Mouse (Mus musculus): ENCODE measurements around the gene Slc17a7.

Slc17a7 gene

DNA sequence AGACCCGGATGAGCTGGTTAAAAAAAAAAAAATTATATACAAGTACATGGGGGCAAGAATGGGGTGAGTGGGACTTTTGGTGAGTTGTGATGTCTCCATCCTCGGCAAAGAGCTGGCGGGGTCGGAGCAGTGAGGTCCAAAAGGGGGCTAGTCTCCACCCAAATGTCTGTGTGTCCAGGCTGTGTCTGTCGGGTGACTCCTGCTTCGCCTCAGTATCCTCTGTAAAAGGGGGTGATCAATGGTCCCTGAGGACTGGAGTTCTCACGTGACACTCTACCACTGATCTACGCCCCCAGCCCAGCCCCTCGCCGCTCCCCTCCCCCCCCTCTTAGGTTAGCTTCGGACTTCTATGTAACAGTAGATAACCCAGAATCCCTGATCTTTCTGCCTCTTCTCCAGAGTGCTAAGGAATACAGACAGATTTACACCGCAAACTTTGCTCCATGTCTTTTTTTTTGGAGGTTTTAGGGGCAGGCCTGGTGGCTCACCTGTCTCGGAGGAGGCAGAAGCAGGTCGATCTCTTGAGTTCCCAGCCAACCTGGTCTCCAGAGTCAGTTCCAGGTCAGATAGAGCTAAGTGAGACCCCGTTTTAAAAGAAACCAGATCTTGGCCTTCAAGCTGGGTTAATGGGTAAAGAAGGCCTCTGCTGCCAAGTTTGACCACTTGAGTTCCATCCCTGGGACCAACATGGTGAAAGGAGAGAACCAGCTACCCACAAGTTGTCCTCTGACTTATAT is 33.8 kb upstream of the Slc17a7 start:
- in situ Hi-C loops (cut with MboI; ENCODE audit: low pct_unique_long_range_greater_than_20kb in 1 of 2, low sequenced_read_pairs in 2 of 2, unreplicated experiment in 1 of 2) = no loop called here

DNA sequence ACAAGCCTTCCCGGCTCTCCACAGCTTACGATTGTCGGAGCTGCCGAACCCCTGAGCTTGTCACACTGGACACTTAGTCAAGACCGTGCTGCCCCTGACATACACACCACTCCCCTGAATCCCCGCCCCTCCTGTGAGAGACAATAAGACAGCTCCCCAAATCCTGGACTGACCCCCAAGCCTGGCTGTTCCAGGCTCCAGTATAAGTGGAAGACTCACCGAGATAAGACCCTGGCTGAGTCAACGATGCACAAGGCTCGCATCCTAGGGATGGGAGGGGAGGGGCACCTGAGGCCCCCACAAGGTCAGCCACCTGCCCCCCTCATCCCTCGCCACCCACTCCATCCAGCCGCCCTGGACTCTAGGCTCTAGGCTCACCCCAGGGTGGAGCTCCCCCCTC is 31.9 kb upstream of the Slc17a7 start:
- in situ Hi-C loops (cut with MboI; ENCODE audit: low pct_unique_long_range_greater_than_20kb in 1 of 2, low sequenced_read_pairs in 2 of 2, unreplicated experiment in 1 of 2) = no loop called here

DNA sequence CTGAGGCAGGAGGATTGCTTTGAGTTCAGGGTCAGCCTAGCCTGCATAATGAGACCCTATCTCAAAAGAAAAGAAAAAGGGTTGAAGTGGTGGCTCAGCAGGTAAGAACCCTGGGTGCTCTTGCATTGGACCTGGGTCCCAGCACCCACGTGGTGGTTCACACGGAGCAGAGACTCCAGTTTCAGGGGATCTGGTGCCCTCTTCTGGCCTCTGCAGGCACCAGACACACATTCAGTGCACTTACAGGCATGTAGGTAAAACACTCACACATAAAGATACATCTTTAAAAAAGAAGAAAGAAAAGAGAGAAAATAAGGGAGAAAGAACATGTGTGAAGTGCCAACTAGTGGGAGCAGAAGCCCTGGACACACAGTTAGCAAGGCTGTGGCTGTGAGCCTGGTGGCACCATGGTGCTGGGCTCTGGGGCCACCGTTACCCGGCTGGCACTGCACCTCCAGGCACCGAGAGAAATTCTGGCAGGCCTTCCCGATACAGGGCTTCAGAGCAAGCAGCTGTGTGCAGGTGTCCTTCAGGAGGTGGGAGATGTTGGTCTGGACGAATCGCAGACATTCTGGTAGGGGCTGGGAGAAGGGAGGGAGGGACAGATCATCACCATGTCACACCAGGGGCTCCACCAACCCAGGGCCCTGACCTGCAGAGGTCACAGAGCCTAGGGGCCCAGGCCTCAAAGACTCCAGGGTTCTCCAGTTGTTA is 30.1 kb upstream of the Slc17a7 start:
- in situ Hi-C loops (cut with MboI; ENCODE audit: low pct_unique_long_range_greater_than_20kb in 1 of 2, low sequenced_read_pairs in 2 of 2, unreplicated experiment in 1 of 2) = no loop called here

DNA sequence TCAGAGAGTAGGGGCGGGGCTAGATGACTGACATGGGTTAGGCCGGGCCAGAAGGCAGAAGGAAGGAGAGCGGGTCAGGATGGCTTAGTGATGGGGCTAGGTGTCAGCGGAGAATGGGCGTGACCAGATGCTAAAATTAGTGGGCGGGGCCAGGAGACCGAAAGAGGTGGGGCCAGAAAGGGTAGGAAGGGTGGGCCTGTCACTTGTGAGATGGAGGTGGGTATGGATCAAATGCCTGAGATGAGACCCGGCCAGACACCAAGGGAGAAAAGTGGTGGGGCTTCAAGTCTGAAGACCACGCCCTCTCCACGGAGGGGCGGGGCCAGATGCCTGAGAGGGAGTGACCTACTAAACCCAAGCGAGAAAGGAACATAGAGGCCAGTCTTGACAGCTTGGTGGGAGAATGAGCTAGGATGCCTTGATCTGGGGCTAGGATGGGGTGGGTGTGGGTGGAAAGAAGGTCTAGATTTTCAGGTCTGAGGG is 29.2 kb upstream of the Slc17a7 start:
- in situ Hi-C loops (cut with MboI; ENCODE audit: low pct_unique_long_range_greater_than_20kb in 1 of 2, low sequenced_read_pairs in 2 of 2, unreplicated experiment in 1 of 2) = no loop called here

DNA sequence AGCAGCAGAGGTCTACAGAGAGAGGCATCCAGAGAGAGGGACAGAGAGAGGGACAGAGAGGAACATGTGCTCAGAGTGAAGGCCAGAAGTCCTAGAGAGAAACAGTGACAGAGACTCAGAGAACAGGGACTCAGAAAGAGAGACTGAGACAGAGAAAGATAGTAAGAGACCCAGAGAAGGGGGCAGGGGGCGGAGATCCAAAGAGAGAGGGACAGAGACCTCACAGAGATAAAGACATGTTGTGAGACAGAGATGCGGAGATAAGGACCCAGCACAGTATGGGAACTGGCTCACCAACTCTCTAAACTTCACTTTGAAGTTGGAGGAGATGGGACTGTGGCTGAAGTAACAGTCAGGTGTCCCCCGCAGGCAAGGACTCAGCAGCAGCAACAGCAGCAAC is 28.4 kb upstream of the Slc17a7 start:
- in situ Hi-C loops (cut with MboI; ENCODE audit: low pct_unique_long_range_greater_than_20kb in 1 of 2, low sequenced_read_pairs in 2 of 2, unreplicated experiment in 1 of 2) = no loop called here

DNA sequence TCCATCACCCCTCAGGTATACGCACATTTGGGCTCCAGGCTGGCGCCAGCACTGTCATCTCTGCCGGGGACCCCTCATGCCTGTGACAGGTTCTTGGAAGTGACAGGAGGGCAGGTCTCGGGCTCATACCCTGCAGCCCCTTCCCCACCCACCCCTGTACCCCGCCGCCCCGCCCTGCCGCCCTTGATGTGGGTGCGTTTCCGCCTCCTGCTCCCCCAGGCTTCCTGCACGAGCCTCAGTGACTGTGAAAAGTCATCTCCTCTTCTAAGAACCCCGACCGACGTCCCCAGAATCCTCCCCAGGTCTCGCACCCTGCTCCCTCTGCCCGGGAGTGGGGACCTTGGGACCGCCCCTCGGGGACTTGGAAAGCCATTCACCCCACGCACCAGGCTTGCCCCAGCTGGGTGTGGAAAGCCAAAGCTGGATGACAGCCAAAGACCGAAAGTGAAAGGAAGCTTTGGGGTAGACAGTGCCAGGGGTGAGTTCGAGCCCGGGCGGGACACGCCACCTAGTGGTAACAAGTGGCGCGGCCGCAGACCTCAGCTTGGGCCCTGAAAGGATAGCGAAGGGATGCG is 27.7 kb upstream of the Slc17a7 start, which contains the start of the genes Gm45713 and Flt3l:
TSS of gene Gm45713 (minus strand) at position 239 of the 575 bp plus-strand sequence.
TSS of gene Flt3l (minus strand) at position 440 of the 575 bp plus-strand sequence.
- in situ Hi-C loops (cut with MboI; ENCODE audit: low pct_unique_long_range_greater_than_20kb in 1 of 2, low sequenced_read_pairs in 2 of 2, unreplicated experiment in 1 of 2) = no loop called here

DNA sequence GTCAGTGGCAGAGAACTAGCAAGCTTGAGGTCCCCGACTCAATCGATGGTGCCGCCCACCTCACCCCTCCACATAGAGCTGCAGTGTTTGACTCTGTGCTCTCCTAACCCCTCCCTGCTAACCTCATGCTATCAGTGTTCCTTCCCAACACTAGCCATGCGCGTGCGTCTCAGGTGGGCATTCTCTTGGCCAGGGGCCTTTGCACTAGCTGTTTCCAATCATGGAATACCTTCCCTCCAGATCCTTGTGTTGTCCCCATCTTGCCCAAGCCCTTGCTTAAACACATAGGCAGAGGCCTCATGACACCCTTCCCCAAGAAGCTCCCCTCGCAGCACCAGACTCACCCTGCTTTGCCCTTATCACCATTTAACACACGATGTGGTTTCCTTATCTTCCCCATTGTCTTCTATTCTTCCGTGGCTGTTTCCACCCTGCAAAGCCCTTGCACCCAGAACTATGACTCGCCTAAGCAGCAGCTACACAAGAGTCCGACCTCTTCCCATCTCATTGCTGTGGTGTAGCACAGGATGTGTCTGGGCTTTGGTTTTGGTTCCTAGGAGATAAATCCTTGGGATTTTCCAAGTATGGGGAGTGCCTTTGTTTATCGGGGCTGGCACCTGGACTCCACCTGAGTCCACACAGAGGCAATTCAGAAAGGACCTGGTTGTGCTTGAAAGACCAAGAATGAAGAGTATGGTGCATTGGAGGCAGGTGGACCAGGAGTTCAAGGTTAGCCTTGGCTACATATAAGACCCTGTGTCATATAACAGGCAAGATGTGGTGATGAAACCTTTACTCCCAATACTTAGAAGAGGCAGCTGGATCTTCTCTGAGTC is 26.4 kb upstream of the Slc17a7 start:
- in situ Hi-C loops (cut with MboI; ENCODE audit: low pct_unique_long_range_greater_than_20kb in 1 of 2, low sequenced_read_pairs in 2 of 2, unreplicated experiment in 1 of 2) = no loop called here

DNA sequence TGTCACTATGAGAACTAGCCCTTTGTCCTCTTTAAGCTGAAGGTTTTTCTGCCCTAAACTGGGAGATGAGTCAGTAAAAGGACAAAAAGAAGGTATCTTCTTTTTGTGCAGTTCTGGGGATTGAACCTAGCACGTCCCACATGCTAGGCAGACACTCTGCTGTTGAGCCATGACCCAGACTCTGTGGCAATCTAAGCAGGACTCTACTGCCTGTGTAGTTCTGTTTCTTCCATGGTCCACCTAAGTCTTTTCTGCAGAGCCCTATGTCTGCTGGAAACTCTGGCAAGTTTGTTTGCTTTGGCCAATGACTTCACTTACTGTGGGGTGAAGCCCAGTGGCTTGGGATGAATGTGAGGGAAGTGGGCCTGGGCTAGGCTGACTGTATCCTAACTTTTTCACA is 25.3 kb upstream of the Slc17a7 start:
- in situ Hi-C loops (cut with MboI; ENCODE audit: low pct_unique_long_range_greater_than_20kb in 1 of 2, low sequenced_read_pairs in 2 of 2, unreplicated experiment in 1 of 2) = no loop called here

DNA sequence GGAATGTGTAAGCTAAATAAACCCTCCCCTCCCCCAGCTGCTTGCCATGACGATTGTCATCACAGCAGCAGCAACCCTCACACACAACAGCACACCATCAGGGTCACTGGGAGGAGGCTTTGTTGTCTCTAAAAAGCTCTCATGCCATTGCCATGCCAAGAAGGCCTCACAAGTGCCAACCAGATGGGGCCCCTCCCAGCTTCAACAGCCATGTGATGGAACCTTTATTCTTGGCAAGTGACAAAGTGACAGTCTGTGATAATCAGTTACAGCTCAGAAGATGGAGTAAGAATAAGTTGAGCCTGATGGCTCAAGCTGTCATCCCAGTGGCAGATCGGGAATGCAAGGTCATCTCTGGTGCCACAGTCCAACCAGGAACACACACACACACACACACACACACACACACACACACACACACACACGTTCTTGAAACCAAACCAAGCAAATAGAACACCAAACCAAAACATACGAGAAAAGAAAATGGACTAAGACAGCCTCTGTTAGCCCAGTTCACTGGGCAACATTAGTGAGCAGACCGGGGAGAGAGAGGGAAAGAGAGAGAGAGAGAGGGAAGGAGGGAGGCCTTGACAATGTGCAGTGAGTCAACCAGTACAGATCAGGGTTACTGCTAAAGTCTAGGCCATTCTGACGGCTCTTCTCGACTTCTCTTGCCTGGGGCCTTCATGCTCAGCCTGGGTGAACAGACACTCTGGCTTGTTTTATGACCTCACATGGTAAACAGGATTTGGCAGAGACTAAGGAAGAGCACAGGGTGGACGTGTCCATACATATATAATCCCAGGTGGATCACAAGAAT is 23.6 kb upstream of the Slc17a7 start:
- in situ Hi-C loops (cut with MboI; ENCODE audit: low pct_unique_long_range_greater_than_20kb in 1 of 2, low sequenced_read_pairs in 2 of 2, unreplicated experiment in 1 of 2) = no loop called here

DNA sequence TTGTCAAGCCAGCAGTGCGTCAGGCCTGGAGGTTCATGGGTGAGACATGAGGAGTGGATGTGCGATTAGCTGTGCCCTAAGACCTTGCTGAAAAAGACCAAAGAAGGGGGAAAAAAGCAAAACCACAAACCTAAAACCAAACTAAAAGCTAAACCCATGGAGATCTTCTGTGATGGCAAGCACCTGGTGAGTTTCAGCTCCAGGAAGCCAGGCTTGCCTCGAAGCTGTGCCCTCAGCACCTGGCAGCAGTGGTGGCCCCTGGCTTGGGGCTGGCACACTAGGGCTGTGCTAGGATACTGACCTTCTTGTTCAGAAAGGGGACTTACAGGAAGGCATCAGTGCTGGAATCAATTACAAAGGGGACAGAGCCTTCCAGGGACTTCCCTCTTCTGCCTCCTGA is 22.4 kb upstream of the Slc17a7 start:
- in situ Hi-C loops (cut with MboI; ENCODE audit: low pct_unique_long_range_greater_than_20kb in 1 of 2, low sequenced_read_pairs in 2 of 2, unreplicated experiment in 1 of 2) = no loop called here

DNA sequence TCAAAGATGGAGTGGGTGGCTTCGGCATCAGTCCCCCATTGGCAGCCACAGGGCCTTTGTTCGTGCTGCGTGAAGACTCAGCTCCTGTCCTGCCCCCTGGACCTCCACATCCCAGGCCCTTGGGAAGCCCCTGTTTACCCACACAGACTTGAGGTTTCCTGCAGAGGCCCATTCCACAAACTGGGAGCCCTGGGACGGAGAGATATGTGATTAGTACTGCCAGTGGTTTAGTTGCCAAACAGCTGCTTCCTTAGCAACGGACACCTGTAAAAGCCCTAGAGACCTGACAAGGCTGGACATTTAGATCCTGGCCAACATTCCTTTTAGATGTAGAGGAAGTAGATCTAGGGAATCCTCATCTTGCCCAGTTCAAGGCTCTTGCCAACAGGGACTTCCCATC is 21.8 kb upstream of the Slc17a7 start:
- in situ Hi-C loops (cut with MboI; ENCODE audit: low pct_unique_long_range_greater_than_20kb in 1 of 2, low sequenced_read_pairs in 2 of 2, unreplicated experiment in 1 of 2) = no loop called here

DNA sequence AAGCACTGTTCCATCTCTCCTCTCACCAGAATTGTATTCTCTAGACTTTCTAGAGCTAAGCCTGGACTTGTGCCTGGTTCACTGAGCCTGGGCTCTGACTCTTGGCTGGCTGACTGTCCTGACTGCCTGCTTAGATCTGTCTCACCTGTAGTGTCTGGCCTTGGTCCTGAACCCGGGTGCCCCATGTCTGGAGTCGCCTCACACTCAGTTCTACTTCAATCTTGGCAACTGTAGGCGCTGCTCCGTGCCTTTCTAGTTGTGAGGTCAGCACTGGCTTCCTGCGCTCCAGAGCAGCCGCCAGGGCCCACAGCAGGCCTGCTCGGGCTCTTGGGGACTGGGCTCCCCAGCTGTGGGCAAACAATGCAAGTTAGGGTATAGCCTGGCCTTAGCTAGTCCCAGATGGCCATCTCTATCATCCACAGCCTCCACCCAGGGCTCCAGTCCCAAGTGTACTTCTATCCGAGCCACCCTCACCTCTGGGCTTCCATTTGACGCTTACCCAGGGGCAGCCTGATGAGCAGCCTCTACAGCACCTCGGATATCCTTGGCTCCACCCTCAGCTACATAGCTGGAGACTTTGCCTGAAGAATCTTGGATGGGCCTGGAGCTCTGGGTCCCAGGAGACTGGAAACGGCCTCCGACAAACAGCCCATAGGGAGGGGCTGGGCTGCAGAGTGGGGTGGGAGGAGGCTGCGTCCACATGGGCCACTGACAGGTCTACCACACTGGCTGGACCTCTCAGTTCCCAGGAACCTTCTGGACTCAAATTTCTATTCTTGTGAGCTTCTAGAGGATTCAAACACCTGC is 19.2 kb upstream of the Slc17a7 start:
- in situ Hi-C loops (cut with MboI; ENCODE audit: low pct_unique_long_range_greater_than_20kb in 1 of 2, low sequenced_read_pairs in 2 of 2, unreplicated experiment in 1 of 2) = no loop called here

DNA sequence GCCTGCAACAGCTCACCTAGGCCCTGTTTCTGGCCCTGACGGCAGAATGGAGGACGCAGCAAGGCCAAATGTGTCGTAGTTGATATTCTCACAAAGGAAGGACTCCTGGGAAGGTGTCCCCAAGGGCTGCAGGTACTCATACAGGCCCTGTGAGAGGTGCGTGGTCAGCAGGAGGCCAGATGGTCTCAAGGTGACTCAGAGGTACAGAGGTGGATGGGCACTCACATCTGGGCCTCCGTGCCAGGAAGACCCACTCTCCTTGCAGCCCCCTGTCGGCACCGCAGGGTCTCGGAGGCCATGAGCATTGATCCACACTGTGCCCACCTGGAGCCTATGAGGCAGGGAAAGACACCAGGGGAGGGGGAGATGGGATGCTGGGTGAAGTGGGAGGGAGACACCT is 18.3 kb upstream of the Slc17a7 start:
- in situ Hi-C loops (cut with MboI; ENCODE audit: low pct_unique_long_range_greater_than_20kb in 1 of 2, low sequenced_read_pairs in 2 of 2, unreplicated experiment in 1 of 2) = no loop called here

DNA sequence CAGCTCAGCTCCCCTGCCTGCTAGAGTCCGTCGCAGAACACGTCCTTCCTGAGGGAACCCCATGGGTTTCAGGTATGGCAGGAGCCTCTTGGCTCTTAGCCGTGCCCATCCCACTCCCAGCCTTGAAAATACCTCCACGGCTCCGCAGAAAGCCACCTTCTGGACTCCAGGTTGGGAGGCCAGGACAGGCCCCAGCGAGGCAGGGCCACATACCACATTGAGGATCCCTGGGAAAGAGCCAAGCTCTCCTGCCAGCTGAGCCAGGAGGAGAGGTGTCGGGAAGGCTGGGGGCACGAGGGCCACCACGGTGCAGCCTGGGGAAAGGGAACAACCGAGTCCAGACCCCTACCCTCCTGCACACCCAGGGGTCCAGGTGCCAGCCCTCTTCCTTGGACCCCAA is 16.5 kb upstream of the Slc17a7 start:
- in situ Hi-C loops (cut with MboI; ENCODE audit: low pct_unique_long_range_greater_than_20kb in 1 of 2, low sequenced_read_pairs in 2 of 2, unreplicated experiment in 1 of 2) = no loop called here

DNA sequence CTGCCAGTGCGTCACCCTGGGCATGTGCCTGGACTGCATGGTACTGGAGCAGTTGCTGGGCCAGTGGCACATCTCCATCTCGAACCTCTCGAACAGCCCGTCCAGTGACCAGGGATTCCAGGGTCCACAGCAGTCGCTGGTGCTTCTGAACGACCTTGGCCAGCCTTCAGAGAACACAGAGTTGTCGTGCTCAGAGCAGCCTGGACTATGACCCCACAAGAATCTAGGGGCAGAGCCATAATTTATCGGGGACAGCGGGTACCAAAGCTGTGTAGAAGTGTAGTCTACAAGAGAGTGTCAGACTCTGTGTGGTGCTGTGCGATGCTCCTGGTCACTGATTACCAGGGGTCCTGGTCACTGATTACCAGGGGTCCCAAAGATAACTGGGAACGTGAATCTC is 15.8 kb upstream of the Slc17a7 start:
- in situ Hi-C loops (cut with MboI; ENCODE audit: low pct_unique_long_range_greater_than_20kb in 1 of 2, low sequenced_read_pairs in 2 of 2, unreplicated experiment in 1 of 2) = no loop called here

DNA sequence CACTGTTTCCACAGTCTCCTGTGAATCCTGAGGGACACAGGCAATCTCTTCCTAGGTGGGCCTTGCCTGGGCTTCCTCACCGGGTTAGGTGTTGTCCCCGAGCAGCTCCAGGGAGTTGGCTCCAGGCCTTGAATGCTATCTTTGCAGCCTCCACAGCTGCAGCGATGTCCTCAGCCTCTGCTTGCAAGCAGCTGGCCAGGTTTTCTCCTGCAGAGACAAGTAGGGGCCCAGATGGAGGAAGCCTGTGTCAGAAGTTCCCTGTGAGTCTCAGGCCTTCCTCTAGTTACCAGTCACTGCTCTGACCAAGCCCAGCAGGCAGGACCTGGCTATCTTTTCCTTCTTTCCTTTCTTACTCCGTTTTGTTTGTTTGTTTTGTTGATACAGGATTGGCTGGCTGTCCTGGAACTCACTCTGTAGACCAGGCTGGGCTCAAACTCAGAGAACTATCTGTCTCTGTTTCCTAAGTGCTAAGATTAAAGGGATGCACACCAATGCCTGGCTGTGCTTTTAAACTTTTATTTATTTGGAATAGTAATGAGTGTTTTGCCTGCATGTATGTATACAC is 15.1 kb upstream of the Slc17a7 start:
- in situ Hi-C loops (cut with MboI; ENCODE audit: low pct_unique_long_range_greater_than_20kb in 1 of 2, low sequenced_read_pairs in 2 of 2, unreplicated experiment in 1 of 2) = no loop called here

DNA sequence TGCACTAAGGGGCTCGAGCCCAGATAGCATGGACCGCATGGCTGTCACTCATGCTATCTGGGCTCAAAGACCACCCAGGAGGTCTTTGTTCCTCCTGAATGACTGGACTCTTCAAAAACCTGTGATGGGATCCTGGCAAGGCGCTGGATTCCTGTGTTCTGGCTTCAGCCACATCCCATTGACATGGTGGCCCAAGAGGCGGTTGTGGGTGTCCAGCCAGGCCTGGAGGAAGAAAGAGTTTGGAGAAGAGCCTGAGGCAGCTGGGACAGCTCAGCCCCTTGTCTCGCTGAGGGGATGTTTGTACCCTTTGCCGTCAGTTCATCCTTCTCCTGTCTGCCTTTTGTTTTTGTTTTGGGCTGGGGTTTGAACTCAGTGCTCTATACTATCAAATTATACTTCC is 14.2 kb upstream of the Slc17a7 start:
- in situ Hi-C loops (cut with MboI; ENCODE audit: low pct_unique_long_range_greater_than_20kb in 1 of 2, low sequenced_read_pairs in 2 of 2, unreplicated experiment in 1 of 2) = no loop called here

All from mouse embryonic stem cell (cell line).